Mouse (Mus musculus): ENCODE measurements around the gene Ap1g2. TPM values are rescaled to one million over a fixed set of nuclear protein-coding genes. Genes with fewer than 3 reads are reported as not detected.

Ap1g2 gene
- polyA plus RNA-seq, 1 experiment from 2014 or later: 52.9 TPM

DNA sequence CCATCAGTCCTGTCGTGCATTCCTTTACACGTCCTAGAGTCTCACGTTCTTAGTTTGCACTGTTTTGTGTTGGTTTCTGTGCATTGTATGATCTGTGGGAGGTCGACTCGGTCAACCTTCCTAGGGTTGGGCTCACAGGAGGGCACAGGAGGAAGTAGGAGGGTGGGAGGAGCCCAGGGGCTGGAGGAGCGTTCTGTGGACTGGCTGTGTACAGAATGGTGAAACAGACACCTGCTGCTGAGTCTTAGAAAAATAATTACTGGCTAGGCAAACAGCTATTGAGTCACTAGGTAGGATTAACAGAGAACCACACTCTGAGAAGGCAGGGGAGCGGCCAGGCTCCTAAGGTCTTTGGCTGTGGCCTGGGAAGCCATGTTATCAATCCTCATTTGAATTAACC lies 32.9 kb upstream of the Ap1g2 start:
- H3K9ac ChIP-seq (ENCODE audit: low read depth, low read length): no peak overlapping the region

GRCm38 (mm10) chr14:55135676-55136075 lies 29.3 kb upstream of the Ap1g2 start:
- H3K27ac ChIP-seq (ENCODE audit: low read depth, low read length): no peak overlapping the region
- ATAC-seq (replicated peaks; ENCODE audit: low FRiP score) (no peak), DNase-seq (ENCODE audit: low spot score) (no peak)
- no peak overlapping the region for H3K9ac ChIP-seq (ENCODE audit: low read depth, low read length)
- no peaks in the 10 kb centered on the region for H3K36me3 ChIP-seq (ENCODE audit: control insufficient read depth, insufficient read depth, low read length)
- 77% methylated on average over 8 of the region's 8 CpGs for WGBS
- no peak overlapping the region for H3K4me3 ChIP-seq (ENCODE audit: low read depth, low read length)
- no peak overlapping the region for H3K4me2 ChIP-seq
- H3K27me3 ChIP-seq (replicated peaks; ENCODE audit: control insufficient read depth, insufficient read depth, low read length): no peaks in the 10 kb centered on the region; the same call in 1 of the 2 replicates
- no peaks in the 10 kb centered on the region for H3K4me1 ChIP-seq (replicated peaks; ENCODE audit: control insufficient read depth, insufficient read depth, low read length)
- no peaks in the 10 kb centered on the region for H3K9me3 ChIP-seq (ENCODE audit: control insufficient read depth, low read length)

More for the DNA sequence above, 32.9 kb upstream of the Ap1g2 start:
- H3K9me3 ChIP-seq (ENCODE audit: control insufficient read depth, low read length): no peaks in the 10 kb centered on the region
- no peaks in the 10 kb centered on the region; the same call in 1 of the 2 replicates for H3K4me1 ChIP-seq (replicated peaks; ENCODE audit: control insufficient read depth, insufficient read depth, low read length)
- ATAC-seq (replicated peaks; ENCODE audit: low FRiP score): no peak
- no peaks in the 10 kb centered on the region for H3K36me3 ChIP-seq (ENCODE audit: control insufficient read depth, insufficient read depth, low read length)
- 53% methylated on average over 7 of the region's 7 CpGs for WGBS
- DNase-seq (ENCODE audit: low spot score): no peak
- no peak overlapping the region for H3K27ac ChIP-seq (ENCODE audit: low read depth, low read length)
- no peak overlapping the region for H3K4me3 ChIP-seq (ENCODE audit: low read depth, low read length)
- H3K27me3 ChIP-seq (replicated peaks; ENCODE audit: control insufficient read depth, insufficient read depth, low read length): no peaks in the 10 kb centered on the region; the same call in 1 of the 2 replicates
- no peak overlapping the region for H3K4me2 ChIP-seq

GRCm38 (mm10) chr14:55126521-55126920 lies 20.1 kb upstream of the Ap1g2 start:
- H3K4me3 ChIP-seq (ENCODE audit: low read depth, low read length): no peak overlapping the region
- 88% methylated on average over 7 of the region's 7 CpGs for WGBS
- ATAC-seq (replicated peaks; ENCODE audit: low FRiP score) (no peak), DNase-seq (ENCODE audit: low spot score) (no peak)
- no peaks in the 10 kb centered on the region for H3K36me3 ChIP-seq (ENCODE audit: control insufficient read depth, insufficient read depth, low read length)
- no peaks in the 10 kb centered on the region for H3K9me3 ChIP-seq (ENCODE audit: control insufficient read depth, low read length)
- no peak overlapping the region for H3K27ac ChIP-seq (ENCODE audit: low read depth, low read length)
- H3K4me1 ChIP-seq (replicated peaks; ENCODE audit: control insufficient read depth, insufficient read depth, low read length): peaks cover 6% of the 10 kb centered on the region; the same call in 1 of the 2 replicates
- H3K4me2 ChIP-seq: no peak overlapping the region
- no peak overlapping the region for H3K9ac ChIP-seq (ENCODE audit: low read depth, low read length)
- H3K27me3 ChIP-seq (replicated peaks; ENCODE audit: control insufficient read depth, insufficient read depth, low read length): no peaks in the 10 kb centered on the region

DNA sequence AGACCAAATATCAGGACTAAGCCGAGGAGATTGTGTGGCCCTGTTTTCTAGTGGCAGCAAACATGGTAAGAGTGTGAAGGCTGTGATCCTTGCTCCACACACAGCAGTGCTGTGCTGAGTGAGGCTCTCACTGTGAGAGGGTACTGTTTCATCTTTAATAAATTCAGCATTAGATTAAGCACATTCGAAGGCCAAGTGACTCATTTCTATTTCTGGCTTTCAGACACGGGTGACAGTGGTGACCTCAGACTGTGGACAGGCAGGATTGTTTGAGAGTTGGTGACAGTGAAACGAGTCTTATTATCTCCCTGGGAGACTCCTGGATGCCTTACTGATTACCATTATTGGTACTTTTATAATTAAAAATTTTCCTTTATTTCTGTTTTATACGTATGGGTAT lies 19.3 kb upstream of the Ap1g2 start:
- ATAC-seq (replicated peaks; ENCODE audit: low FRiP score) (no peak), DNase-seq (ENCODE audit: low spot score) (no peak)
- Histone ChIP-seq H3K36me3 (ENCODE audit: control insufficient read depth, insufficient read depth, low read length) (no peaks in the 10 kb centered on the region), H3K4me3 (ENCODE audit: low read depth, low read length) (no peak overlapping the region), H3K4me2 (no peak overlapping the region), H3K27me3 (replicated peaks; ENCODE audit: control insufficient read depth, insufficient read depth, low read length) (no peaks in the 10 kb centered on the region), H3K9me3 (ENCODE audit: control insufficient read depth, low read length) (no peaks in the 10 kb centered on the region), H3K9ac (ENCODE audit: low read depth, low read length) (no peak overlapping the region), H3K4me1 (replicated peaks; ENCODE audit: control insufficient read depth, insufficient read depth, low read length) (peaks cover 6% of the 10 kb centered on the region; the same call in 1 of the 2 replicates), H3K27ac (ENCODE audit: low read depth, low read length) (no peak overlapping the region)
- 76% methylated on average over 5 of the region's 5 CpGs for WGBS

- no peak for ATAC-seq (replicated peaks; ENCODE audit: low FRiP score)
- H3K4me3 ChIP-seq (ENCODE audit: low read depth, low read length): no peak overlapping the region
- peak overlapping the region; percentile 47 for H3K4me2 ChIP-seq
Observed at GRCm38 (mm10) chr14:55122359-55122758, 16.0 kb upstream of the Ap1g2 start.

GRCm38 (mm10) chr14:55121947-55122346 lies 15.6 kb upstream of the Ap1g2 start:
- Histone ChIP-seq H3K27me3 (replicated peaks; ENCODE audit: control insufficient read depth, insufficient read depth, low read length) (peaks cover 11% of the 10 kb centered on the region), H3K4me3 (ENCODE audit: low read depth, low read length) (no peak overlapping the region), H3K9me3 (ENCODE audit: control insufficient read depth, low read length) (no peaks in the 10 kb centered on the region), H3K36me3 (ENCODE audit: control insufficient read depth, insufficient read depth, low read length) (no peaks in the 10 kb centered on the region), H3K9ac (ENCODE audit: low read depth, low read length) (no peak overlapping the region), H3K4me2 (peak overlapping the region; percentile 47), H3K27ac (ENCODE audit: low read depth, low read length) (no peak overlapping the region), H3K4me1 (replicated peaks; ENCODE audit: control insufficient read depth, insufficient read depth, low read length) (peaks cover 6% of the 10 kb centered on the region; the same call in 1 of the 2 replicates)
- ATAC-seq (replicated peaks; ENCODE audit: low FRiP score) (no peak), DNase-seq (ENCODE audit: low spot score) (peak; percentile 61)
- WGBS: 3% methylated on average over 5 of the region's 5 CpGs

More at GRCm38 (mm10) chr14:55122359-55122758, 16.0 kb upstream of the Ap1g2 start:
- H3K27me3 ChIP-seq (replicated peaks; ENCODE audit: control insufficient read depth, insufficient read depth, low read length): peaks cover 7% of the 10 kb centered on the region
- H3K36me3 ChIP-seq (ENCODE audit: control insufficient read depth, insufficient read depth, low read length): no peaks in the 10 kb centered on the region
- no peak overlapping the region for H3K27ac ChIP-seq (ENCODE audit: low read depth, low read length)
- no peak overlapping the region for H3K9ac ChIP-seq (ENCODE audit: low read depth, low read length)
- DNase-seq (ENCODE audit: low spot score): no peak
- WGBS: 48% methylated on average over 8 of the region's 8 CpGs
- no peaks in the 10 kb centered on the region for H3K9me3 ChIP-seq (ENCODE audit: control insufficient read depth, low read length)
- H3K4me1 ChIP-seq (replicated peaks; ENCODE audit: control insufficient read depth, insufficient read depth, low read length): peaks cover 6% of the 10 kb centered on the region; the same call in 1 of the 2 replicates

- H3K27me3 ChIP-seq (replicated peaks; ENCODE audit: control insufficient read depth, insufficient read depth, low read length): peaks cover 35% of the 10 kb centered on the region
- H3K9me3 ChIP-seq (ENCODE audit: control insufficient read depth, low read length): no peaks in the 10 kb centered on the region
- H3K4me3 ChIP-seq (ENCODE audit: low read depth, low read length): no peak overlapping the region
- H3K4me2 ChIP-seq: no peak overlapping the region
- peaks cover 17% of the 10 kb centered on the region for H3K4me1 ChIP-seq (replicated peaks; ENCODE audit: control insufficient read depth, insufficient read depth, low read length)
- H3K9ac ChIP-seq (ENCODE audit: low read depth, low read length): no peak overlapping the region
- 55% methylated on average over 4 of the region's 4 CpGs for WGBS
- ATAC-seq (replicated peaks; ENCODE audit: low FRiP score): no peak
- H3K27ac ChIP-seq (ENCODE audit: low read depth, low read length): no peak overlapping the region
- no peaks in the 10 kb centered on the region for H3K36me3 ChIP-seq (ENCODE audit: control insufficient read depth, insufficient read depth, low read length)
- DNase-seq (ENCODE audit: low spot score): no peak
Observed at GRCm38 (mm10) chr14:55119421-55120134, 13.2 kb upstream of the Ap1g2 start.

DNA sequence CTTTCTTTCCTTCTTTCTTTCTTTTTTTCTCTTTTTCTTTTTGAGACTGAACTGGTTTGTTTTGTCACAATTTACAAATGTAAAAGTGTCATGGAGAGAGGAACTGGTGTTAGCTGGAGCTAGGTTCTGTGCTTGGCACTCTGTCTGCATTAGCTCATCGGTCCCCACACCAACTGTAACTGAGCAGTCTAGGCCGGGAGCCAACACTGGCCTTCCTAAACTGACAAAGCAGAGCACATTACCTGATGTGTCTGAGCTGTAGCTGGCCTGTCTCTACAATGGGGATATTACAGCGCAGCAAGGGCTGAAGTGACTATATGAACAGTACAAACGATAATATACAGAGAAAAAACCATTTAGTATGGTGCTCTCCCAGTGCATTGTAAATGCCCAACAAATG lies 12.5 kb upstream of the Ap1g2 start:
- peaks cover 42% of the 10 kb centered on the region for H3K27me3 ChIP-seq (replicated peaks; ENCODE audit: control insufficient read depth, insufficient read depth, low read length)

More for the DNA sequence above, 12.5 kb upstream of the Ap1g2 start:
- H3K4me3 ChIP-seq (ENCODE audit: low read depth, low read length): no peak overlapping the region
- no peak overlapping the region for H3K27ac ChIP-seq (ENCODE audit: low read depth, low read length)
- no peak overlapping the region for H3K4me2 ChIP-seq
- H3K9ac ChIP-seq (ENCODE audit: low read depth, low read length): no peak overlapping the region
- WGBS: 77% methylated on average over 4 of the region's 4 CpGs
- H3K9me3 ChIP-seq (ENCODE audit: control insufficient read depth, low read length): no peaks in the 10 kb centered on the region
- DNase-seq (ENCODE audit: low spot score) (no peak), ATAC-seq (replicated peaks; ENCODE audit: low FRiP score) (no peak)
- H3K4me1 ChIP-seq (replicated peaks; ENCODE audit: control insufficient read depth, insufficient read depth, low read length): peaks cover 22% of the 10 kb centered on the region
- H3K36me3 ChIP-seq (ENCODE audit: control insufficient read depth, insufficient read depth, low read length): no peaks in the 10 kb centered on the region
